Mouse (Mus musculus) cerebellum, postnatal 25 days (tissue): Measurements from ENCODE around the gene Mb.

ENCODE experiments used
- DNase-seq, 2 experiments: peaks; one replicate each; pipeline ENCODE4 v3.0.0; 2021; ENCODE audit warnings: mixed read lengths in 2 of 2

Mb gene

GRCm38 (mm10) chr15:76973855-76974651 lies 76.4 kb downstream of the Mb start:
- peak; percentile 77 to 89 for DNase-seq

GRCm38 (mm10) chr15:76973272-76973854 lies 77.1 kb downstream of the Mb start:
- no peak for DNase-seq

- DNase-seq, result no peak
Measured at GRCm38 (mm10) chr15:76972661-76973060, 77.8 kb downstream of the Mb start.
